Mouse (Mus musculus): Measurements from ENCODE around the gene Tsc22d1.

The Tsc22d1 gene

GRCm38 (mm10) chr14:76521308-76521707 lies 106.5 kb downstream of the Tsc22d1 start:
- DNase-seq: no peak

GRCm38 (mm10) chr14:76523344-76523743 lies 108.6 kb downstream of the Tsc22d1 start:
- no peak for DNase-seq

- DNase-seq: no peak
Measured at GRCm38 (mm10) chr14:76526467-76526866, 111.7 kb downstream of the Tsc22d1 start.

GRCm38 (mm10) chr14:76527030-76527719 lies 112.4 kb downstream of the Tsc22d1 start:
- no peak for DNase-seq

- no peak for DNase-seq
Measured at GRCm38 (mm10) chr14:76527758-76528313, 113.1 kb downstream of the Tsc22d1 start.

- no peak for DNase-seq
Measured at GRCm38 (mm10) chr14:76528641-76529040, 113.9 kb downstream of the Tsc22d1 start.

GRCm38 (mm10) chr14:76531027-76531660 lies 116.4 kb downstream of the Tsc22d1 start:
- no peak for DNase-seq

GRCm38 (mm10) chr14:76532257-76533169 lies 117.8 kb downstream of the Tsc22d1 start:
- DNase-seq: no peak

- no peak for DNase-seq
Measured at GRCm38 (mm10) chr14:76533170-76533815, 118.5 kb downstream of the Tsc22d1 start.

GRCm38 (mm10) chr14:76535096-76535495 lies 120.3 kb downstream of the Tsc22d1 start:
- DNase-seq: no peak

GRCm38 (mm10) chr14:76536921-76537320 lies 122.2 kb downstream of the Tsc22d1 start:
- DNase-seq: no peak

GRCm38 (mm10) chr14:76540005-76540670 lies 125.4 kb downstream of the Tsc22d1 start:
- DNase-seq: no peak

- DNase-seq: no peak
Measured at GRCm38 (mm10) chr14:76541341-76541740, 126.6 kb downstream of the Tsc22d1 start.

GRCm38 (mm10) chr14:76544136-76544535 lies 129.4 kb downstream of the Tsc22d1 start:
- DNase-seq: no peak

- DNase-seq: no peak
Measured at GRCm38 (mm10) chr14:76555263-76556030, 140.7 kb downstream of the Tsc22d1 start.

GRCm38 (mm10) chr14:76556031-76556851 lies 141.5 kb downstream of the Tsc22d1 start:
- peak; percentile 80 for DNase-seq

- DNase-seq: no peak
Measured at GRCm38 (mm10) chr14:76556852-76557208, 142.1 kb downstream of the Tsc22d1 start, which contains the start of gene Serp2. TSS of gene Serp2 (minus strand) at chr14:76556889.
